Mouse (Mus musculus) thymus, adult 2 months (tissue): Measurements from ENCODE around the gene Krtap8-1. TPM values are rescaled to one million over a fixed set of nuclear protein-coding genes. Genes with fewer than 3 reads are reported as not detected.

Source experiments
- DNase-seq: peaks from one replicate; pipeline ENCODE4 v3.0.0; 2021
- H3K27ac ChIP-seq: fragments of 200-500 bp; 2 replicates; pipeline ENCODE4 v1.5.1; 2012; ENCODE audit warnings: low read length, control low read depth; ENCODE audit not compliant: control insufficient read depth, insufficient read depth
- H3K27me3 ChIP-seq: fragments of 200-500 bp; 2 replicates; pipeline ENCODE4 v1.6.1; 2012; ENCODE audit warnings: mild to moderate bottlenecking, low read length, moderate library complexity, mixed read lengths; ENCODE audit not compliant: control insufficient read depth, insufficient read depth
- H3K36me3 ChIP-seq: fragments of 200-500 bp; 2 replicates; pipeline ENCODE4 v1.6.1; 2012; ENCODE audit warnings: mild to moderate bottlenecking, low read length, moderate library complexity; ENCODE audit not compliant: control insufficient read depth, insufficient read depth
- H3K4me1 ChIP-seq: fragments of 200-500 bp; replicated peaks from 2 replicates; pipeline ENCODE4 v1.6.1; 2012; ENCODE audit warnings: low read length; ENCODE audit not compliant: control insufficient read depth, insufficient read depth
- H3K4me3 ChIP-seq: fragments of 200-500 bp; 2 replicates; pipeline ENCODE4 v1.5.1; 2012; ENCODE audit warnings: mild to moderate bottlenecking, low read length, control low read depth, moderate library complexity; ENCODE audit not compliant: control insufficient read depth, insufficient read depth
- CTCF ChIP-seq: fragments of 200-500 bp; IDR thresholded peaks from 2 replicates; pipeline ENCODE4 v1.5.1; 2012; ENCODE audit warnings: mild to moderate bottlenecking, control low read depth, low read length, moderate library complexity, borderline replicate concordance; ENCODE audit not compliant: control insufficient read depth, poor library complexity, insufficient read depth; ENCODE audit errors: extremely low read depth
- POLR2A ChIP-seq: fragments of 200-500 bp; IDR thresholded peaks from 2 replicates; pipeline ENCODE4 v1.6.1; 2012; ENCODE audit warnings: mild to moderate bottlenecking, low read length, control low read depth, moderate library complexity; ENCODE audit not compliant: control insufficient read depth, poor library complexity, insufficient read depth; ENCODE audit errors: extremely low read depth
- WGBS: fragments of 180-500 bp; shearing (Covaris S2); methylation state at CpG from one replicate; pipeline ENCODE4 v1.1.7; 2018; 5-methylcytosine and 5-hydroxymethylcytosine counted together
- polyA plus RNA-seq: library from polyadenylated mRNA; depleted of rRNA; stranded (reverse); fragments of >200 nt; gene quantifications from 2 replicates; pipeline ENCODE4 v1.2.3, GENCODE M21; 2012

The Krtap8-1 gene
- polyA plus RNA-seq, 1 experiment: not detected

DNA sequence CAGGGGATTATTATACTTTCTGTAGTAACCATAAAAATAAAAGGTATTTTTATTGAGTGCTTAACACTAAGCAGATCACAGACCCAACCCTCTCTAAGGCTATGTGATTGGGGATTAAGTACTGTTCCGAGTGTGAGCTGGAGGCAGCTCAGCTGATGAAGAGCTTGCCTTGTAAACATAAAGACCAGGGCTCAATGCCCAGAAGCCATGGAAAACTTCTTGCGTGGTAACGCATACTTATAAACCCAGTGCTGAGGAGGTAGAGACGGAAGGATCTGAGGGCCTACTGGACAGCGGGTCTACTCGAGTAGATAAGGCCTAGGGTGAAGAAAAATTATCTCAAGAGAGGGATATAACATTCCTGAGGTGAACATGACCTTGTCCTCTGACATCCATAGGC lies 32.3 kb upstream of the Krtap8-1 start:
- WGBS: 93% methylated on average over 6 of the region's 6 CpGs
- no peaks in the 10 kb centered on the region for H3K36me3 ChIP-seq
- no peak overlapping the region for H3K27ac ChIP-seq
- H3K27me3 ChIP-seq: no peaks in the 10 kb centered on the region
- TF ChIP-seq POLR2A: no peak
- no peak for TF ChIP-seq CTCF
- H3K4me3 ChIP-seq: no peak overlapping the region
- no peak for DNase-seq
- no peaks in the 10 kb centered on the region for H3K4me1 ChIP-seq

GRCm38 (mm10) chr16:89517635-89518034 lies 29.9 kb upstream of the Krtap8-1 start:
- DNase-seq: peak; percentile 3
- no peaks in the 10 kb centered on the region for H3K27me3 ChIP-seq
- no peak for TF ChIP-seq POLR2A
- no peaks in the 10 kb centered on the region for H3K36me3 ChIP-seq
- H3K4me3 ChIP-seq: no peak overlapping the region
- H3K27ac ChIP-seq: no peak overlapping the region
- H3K4me1 ChIP-seq: no peaks in the 10 kb centered on the region
- WGBS: 58% methylated on average over 9 of the region's 9 CpGs

DNA sequence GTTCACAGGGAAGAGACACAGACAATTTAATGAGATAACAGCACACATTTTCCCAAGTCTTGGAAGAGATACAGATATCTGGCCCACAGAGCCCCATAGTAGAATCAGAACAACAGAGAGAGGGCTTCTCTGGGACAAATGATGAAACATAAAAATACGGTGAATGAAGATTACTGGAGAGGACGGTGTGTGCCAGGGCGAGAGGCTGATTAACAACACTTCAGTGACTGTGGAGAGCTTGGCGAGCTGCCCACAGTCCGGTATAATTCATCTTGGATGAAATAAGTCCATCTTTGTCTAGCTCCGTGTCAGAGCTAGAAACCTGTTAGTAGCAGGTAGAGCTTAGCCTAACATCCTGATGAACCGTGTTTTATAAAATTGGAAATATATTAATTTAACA lies 25.7 kb upstream of the Krtap8-1 start:
- DNase-seq: no peak
- no peaks in the 10 kb centered on the region for H3K27me3 ChIP-seq
- no peak overlapping the region for H3K27ac ChIP-seq
- H3K4me3 ChIP-seq: no peak overlapping the region
- 94% methylated on average over 7 of the region's 7 CpGs for WGBS
- H3K36me3 ChIP-seq: no peaks in the 10 kb centered on the region
- TF ChIP-seq CTCF (no peak), POLR2A (no peak)
- no peaks in the 10 kb centered on the region for H3K4me1 ChIP-seq

GRCm38 (mm10) chr16:89508223-89508622 lies 20.5 kb upstream of the Krtap8-1 start, which contains the start of gene Krtap7-1:
Gene Krtap7-1, minus strand, starts transcription at chr16:89508323.
- Histone ChIP-seq H3K27me3 (no peaks in the 10 kb centered on the region), H3K36me3 (no peaks in the 10 kb centered on the region), H3K4me3 (no peak within 1 kb of the TSS), H3K4me1 (no peaks in the 10 kb centered on the region), H3K27ac (no peak within 1 kb of the TSS)
- 85% methylated on average over 4 of the region's 4 CpGs for WGBS
- TF ChIP-seq CTCF: no peak
- no peak for DNase-seq

DNA sequence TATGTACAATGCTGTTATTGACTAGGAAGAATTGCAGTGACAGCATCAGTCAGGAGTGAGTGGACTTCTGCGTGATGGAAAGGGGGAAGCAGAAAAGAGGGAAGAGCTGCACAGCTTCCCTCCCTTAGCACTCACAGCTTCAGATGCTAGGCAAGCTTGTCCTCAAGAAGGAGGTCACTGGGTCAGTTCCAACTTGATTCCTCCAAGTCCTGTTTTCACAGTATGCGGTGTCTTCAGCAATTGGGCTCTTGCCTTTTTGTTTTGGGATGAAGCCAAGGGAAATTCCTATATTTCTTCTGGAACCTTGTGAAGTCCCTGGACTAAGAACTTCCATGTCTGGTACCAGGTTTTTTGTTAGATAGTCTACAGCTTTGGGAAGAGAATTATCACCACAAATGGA lies 15.8 kb upstream of the Krtap8-1 start:
- WGBS: 92% methylated on average over 2 of the region's 2 CpGs
- no peak overlapping the region for H3K27ac ChIP-seq
- no peak for DNase-seq

DNA sequence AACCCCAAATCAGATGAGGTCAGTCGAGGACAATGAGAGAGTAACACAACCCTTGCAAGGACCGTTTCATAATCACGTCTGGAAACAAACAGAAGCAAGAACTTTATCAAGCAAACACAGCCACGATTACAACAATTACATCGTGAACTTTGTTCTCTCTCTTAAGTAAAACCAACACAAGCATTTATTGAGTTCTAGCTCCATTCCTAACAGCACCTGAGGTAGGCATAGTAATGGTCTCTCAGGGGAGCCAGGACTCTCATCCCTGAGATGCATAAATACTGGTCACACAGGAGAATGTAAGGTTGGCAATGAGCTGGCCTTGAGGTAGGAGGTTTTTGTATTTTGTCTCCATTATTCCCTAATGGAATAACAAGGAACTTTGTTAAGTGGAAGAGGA lies 14.1 kb upstream of the Krtap8-1 start:
- DNase-seq: no peak
- no peaks in the 10 kb centered on the region for H3K27me3 ChIP-seq
- 86% methylated on average over 5 of the region's 5 CpGs for WGBS
- H3K27ac ChIP-seq: no peak overlapping the region
- TF ChIP-seq CTCF: no peak
- no peak for TF ChIP-seq POLR2A
- no peak overlapping the region for H3K4me3 ChIP-seq
- no peaks in the 10 kb centered on the region for H3K4me1 ChIP-seq
- no peaks in the 10 kb centered on the region for H3K36me3 ChIP-seq

More for the DNA sequence above, 15.8 kb upstream of the Krtap8-1 start:
- Histone ChIP-seq H3K36me3 (no peaks in the 10 kb centered on the region), H3K4me3 (no peak overlapping the region), H3K4me1 (no peaks in the 10 kb centered on the region), H3K27me3 (no peaks in the 10 kb centered on the region)
- no peak for TF ChIP-seq POLR2A
- TF ChIP-seq CTCF: no peak

- TF ChIP-seq POLR2A (no peak), CTCF (no peak)
- no peak for DNase-seq
- H3K36me3 ChIP-seq: no peaks in the 10 kb centered on the region
- 89% methylated on average over 5 of the region's 5 CpGs for WGBS
- H3K4me3 ChIP-seq: no peak overlapping the region
- H3K27me3 ChIP-seq: no peaks in the 10 kb centered on the region
- H3K4me1 ChIP-seq: no peaks in the 10 kb centered on the region
- H3K27ac ChIP-seq: no peak overlapping the region
Observed at GRCm38 (mm10) chr16:89497002-89497401, 9.2 kb upstream of the Krtap8-1 start.
